Mouse (Mus musculus) C2C12 (cell line): ENCODE results near the gene Trim67. TPM values are rescaled to one million over a fixed set of nuclear protein-coding genes. Genes with fewer than 3 reads are reported as not detected.

ENCODE experiments used
- H3K27me3 ChIP-seq: one replicate; pipeline ENCODE4 v1.6.1; 2011; ENCODE audit not compliant: control insufficient read depth, insufficient read depth, insufficient read length
- H3K36me3 ChIP-seq: one replicate; pipeline ENCODE4 v1.6.1; 2011; ENCODE audit not compliant: control insufficient read depth, insufficient read depth
- H3K4me3 ChIP-seq: one replicate; pipeline ENCODE4 v1.5.1; 2011; ENCODE audit warnings: mild to moderate bottlenecking, control low read depth; ENCODE audit not compliant: poor library complexity, insufficient read depth, severe bottlenecking
- H3K79me2 ChIP-seq: one replicate; pipeline ENCODE4 v1.6.1; 2011; ENCODE audit not compliant: control insufficient read depth, insufficient read depth
- H3K79me3 ChIP-seq: one replicate; pipeline ENCODE4 v1.6.1; 2011; ENCODE audit warnings: low read depth, control low read depth
- H3ac ChIP-seq: one replicate; pipeline ENCODE3; 2011; ENCODE audit warnings: low read depth; ENCODE audit not compliant: control insufficient read depth, insufficient read length
- CEBPB ChIP-seq: IDR thresholded peaks from one replicate; pipeline ENCODE4 v1.6.1; 2011; ENCODE audit warnings: low read depth, mild to moderate bottlenecking, control low read depth, moderate library complexity
- CTCF ChIP-seq: IDR thresholded peaks from one replicate; pipeline ENCODE4 v1.5.1; 2011; ENCODE audit not compliant: control insufficient read depth, insufficient read depth, insufficient read length
- FOSL1 ChIP-seq: IDR thresholded peaks from one replicate; pipeline ENCODE4 v1.8.0; 2011; ENCODE audit warnings: mild to moderate bottlenecking, low read length; ENCODE audit not compliant: poor library complexity, insufficient read depth, severe bottlenecking
- MAX ChIP-seq: IDR thresholded peaks from one replicate; pipeline ENCODE4 v1.6.1; 2011; ENCODE audit warnings: mild to moderate bottlenecking, control low read depth
- MYOD1 ChIP-seq: IDR thresholded peaks from one replicate; pipeline ENCODE4 v1.6.1; 2011; ENCODE audit warnings: low read depth; ENCODE audit not compliant: control insufficient read depth, insufficient read length
- MYOG ChIP-seq: IDR thresholded peaks from one replicate; pipeline ENCODE4 v1.6.1; 2011; ENCODE audit not compliant: control insufficient read depth, insufficient read length; ENCODE audit errors: extremely low read depth
- USF1 ChIP-seq: IDR thresholded peaks from one replicate; pipeline ENCODE4 v1.6.1; 2011; ENCODE audit warnings: low read depth, mild to moderate bottlenecking, control low read depth, moderate library complexity
- polyA plus RNA-seq: library from polyadenylated mRNA; unstranded; fragments of >200 nt; fragmentation: generic; extraction: Trizol; gene quantifications from one replicate; pipeline ENCODE4 v1.2.1, GENCODE M21; 2012; ENCODE audit warnings: missing spikeins

The Trim67 gene
- polyA plus RNA-seq, 1 experiment = not detected

DNA sequence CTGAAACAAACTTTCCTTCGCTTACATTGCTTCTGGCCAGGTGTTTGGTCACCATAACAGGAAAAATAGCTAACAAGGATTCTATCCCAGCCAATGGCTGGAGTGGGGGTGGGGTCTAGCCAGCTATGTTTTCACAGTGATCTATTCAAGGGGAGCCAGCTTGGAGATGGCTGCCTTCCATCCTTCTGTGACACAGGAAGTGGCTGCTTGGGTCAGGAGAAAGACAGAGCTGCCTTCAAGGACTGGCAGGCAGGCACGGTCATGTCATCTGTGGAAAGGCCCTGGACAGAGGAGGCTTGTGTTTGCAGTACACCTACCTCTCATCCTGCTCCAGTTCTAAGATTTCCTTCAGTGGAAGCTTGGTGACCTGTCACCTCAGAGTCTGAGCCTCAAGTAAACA lies 20.5 kb upstream of the Trim67 start:
- H3K79me2 ChIP-seq = no peaks in the 10 kb centered on the region
- no peak overlapping the region for H3ac ChIP-seq
- peaks cover 30% of the 10 kb centered on the region for H3K27me3 ChIP-seq
- H3K4me3 ChIP-seq = no peak overlapping the region
- no peak for TF ChIP-seq FOSL1
- TF ChIP-seq MAX = no peak
- no peak for TF ChIP-seq USF1
- no peak for TF ChIP-seq MYOG
- TF ChIP-seq CEBPB = no peak
- no peak for TF ChIP-seq MYOD1
- no peak for TF ChIP-seq CTCF
- no peaks in the 10 kb centered on the region for H3K79me3 ChIP-seq
- no peaks in the 10 kb centered on the region for H3K36me3 ChIP-seq

DNA sequence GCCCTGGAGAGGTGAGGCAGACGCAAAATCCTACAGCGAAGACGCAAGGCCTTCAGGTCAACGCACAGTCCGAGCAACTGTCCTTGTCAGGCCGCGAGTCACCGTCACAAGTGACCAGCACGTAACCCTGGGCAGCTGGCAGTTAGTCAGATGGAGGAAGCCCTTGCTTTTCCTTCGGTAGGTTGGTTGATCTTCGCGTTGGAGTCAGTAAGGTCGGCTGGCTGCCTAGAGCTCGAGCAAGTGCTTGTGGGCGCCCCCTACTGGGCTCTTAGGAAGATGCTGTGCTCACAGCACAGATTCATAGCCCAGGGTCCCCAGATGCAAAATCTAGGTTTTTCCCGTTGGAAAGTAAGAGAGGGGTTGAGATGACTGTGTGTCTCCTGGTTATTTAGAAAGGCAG lies 17.2 kb upstream of the Trim67 start:
- Histone ChIP-seq H3K79me2 (no peaks in the 10 kb centered on the region), H3ac (no peak overlapping the region), H3K4me3 (no peak overlapping the region), H3K79me3 (no peaks in the 10 kb centered on the region), H3K27me3 (peaks cover 42% of the 10 kb centered on the region), H3K36me3 (no peaks in the 10 kb centered on the region)
- TF ChIP-seq CEBPB (no peak), CTCF (peak; percentile 39), FOSL1 (no peak), MYOD1 (no peak)

DNA sequence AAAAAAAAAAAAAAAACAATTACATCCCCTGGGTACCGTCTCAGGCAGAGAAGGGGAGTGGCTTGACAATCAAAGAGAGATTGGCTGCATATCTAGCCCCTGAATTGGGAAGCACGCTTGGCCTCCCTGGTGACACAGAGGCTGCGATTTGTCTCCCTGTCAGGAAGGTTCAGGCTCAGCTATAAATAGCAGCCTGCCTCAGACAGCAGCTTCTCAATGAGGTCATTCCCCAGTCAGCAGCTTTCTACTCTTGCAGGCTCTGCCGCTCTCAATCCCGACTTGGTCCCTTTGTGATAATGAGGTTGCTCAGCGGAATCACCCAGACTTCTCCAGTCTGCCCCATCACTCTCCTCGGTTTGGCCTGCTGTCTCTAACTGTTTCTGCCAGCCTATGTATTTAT lies 12.7 kb upstream of the Trim67 start:
- Histone ChIP-seq H3K4me3 (no peak overlapping the region), H3K27me3 (peaks cover 28% of the 10 kb centered on the region), H3K79me2 (no peaks in the 10 kb centered on the region), H3ac (no peak overlapping the region), H3K79me3 (no peaks in the 10 kb centered on the region), H3K36me3 (no peaks in the 10 kb centered on the region)
- TF ChIP-seq MYOG (no peak), MAX (no peak), USF1 (no peak), FOSL1 (no peak), CEBPB (no peak), CTCF (no peak), MYOD1 (no peak)

DNA sequence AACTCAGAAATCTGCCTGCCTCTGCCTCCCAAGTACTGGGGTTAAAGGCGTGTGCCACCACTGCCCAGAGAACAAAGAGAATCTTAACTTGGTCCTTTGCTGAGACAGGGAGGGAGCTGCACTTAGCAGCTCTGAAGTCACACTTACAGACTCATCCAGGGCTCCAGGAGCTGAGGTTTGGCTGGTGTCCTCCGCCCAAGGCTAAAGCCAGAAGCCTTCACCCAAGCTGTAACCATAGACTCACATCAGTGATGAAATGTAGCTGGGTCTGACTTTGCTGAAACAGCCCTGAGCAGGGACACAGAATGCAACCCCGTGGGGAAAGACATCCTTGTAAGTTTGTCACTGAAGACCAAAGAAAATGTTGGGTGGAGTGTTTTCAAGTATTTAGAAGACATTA lies 10.5 kb upstream of the Trim67 start:
- Histone ChIP-seq H3K79me3 (no peaks in the 10 kb centered on the region), H3K36me3 (no peaks in the 10 kb centered on the region), H3K27me3 (peaks cover 27% of the 10 kb centered on the region), H3ac (no peak overlapping the region), H3K79me2 (no peaks in the 10 kb centered on the region), H3K4me3 (no peak overlapping the region)
- TF ChIP-seq MAX = no peak
- no peak for TF ChIP-seq CTCF
- no peak for TF ChIP-seq USF1
- TF ChIP-seq MYOG = no peak
- TF ChIP-seq FOSL1 = no peak
- no peak for TF ChIP-seq CEBPB
- TF ChIP-seq MYOD1 = no peak

DNA sequence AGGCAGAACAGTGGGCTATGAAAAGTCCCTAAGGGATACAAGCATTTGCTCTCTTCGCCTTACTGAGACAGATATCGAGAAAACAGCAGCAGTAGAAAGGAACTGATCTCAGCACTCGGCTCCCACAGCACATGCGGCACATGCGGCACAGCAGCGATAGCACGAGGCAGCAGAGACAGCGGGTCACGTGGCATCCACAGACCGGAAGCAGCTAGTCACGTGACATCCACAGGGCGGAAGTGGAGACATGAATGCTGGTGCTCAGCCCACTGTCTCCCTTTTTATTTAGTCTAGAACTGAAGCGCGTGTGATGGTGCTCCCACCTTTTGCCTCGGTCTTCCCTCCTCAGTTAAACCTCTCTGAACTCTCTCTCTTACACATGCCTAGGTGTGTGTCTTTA lies 9.7 kb upstream of the Trim67 start:
- H3K4me3 ChIP-seq = no peak overlapping the region
- H3K79me2 ChIP-seq = no peaks in the 10 kb centered on the region
- no peaks in the 10 kb centered on the region for H3K79me3 ChIP-seq
- TF ChIP-seq USF1 = peak; percentile 77
- TF ChIP-seq MYOD1 = no peak
- no peak for TF ChIP-seq CTCF
- no peak for TF ChIP-seq MAX
- no peak for TF ChIP-seq CEBPB
- no peak for TF ChIP-seq FOSL1
- TF ChIP-seq MYOG = no peak
- H3K36me3 ChIP-seq = no peaks in the 10 kb centered on the region
- peaks cover 27% of the 10 kb centered on the region for H3K27me3 ChIP-seq
- H3ac ChIP-seq = no peak overlapping the region

DNA sequence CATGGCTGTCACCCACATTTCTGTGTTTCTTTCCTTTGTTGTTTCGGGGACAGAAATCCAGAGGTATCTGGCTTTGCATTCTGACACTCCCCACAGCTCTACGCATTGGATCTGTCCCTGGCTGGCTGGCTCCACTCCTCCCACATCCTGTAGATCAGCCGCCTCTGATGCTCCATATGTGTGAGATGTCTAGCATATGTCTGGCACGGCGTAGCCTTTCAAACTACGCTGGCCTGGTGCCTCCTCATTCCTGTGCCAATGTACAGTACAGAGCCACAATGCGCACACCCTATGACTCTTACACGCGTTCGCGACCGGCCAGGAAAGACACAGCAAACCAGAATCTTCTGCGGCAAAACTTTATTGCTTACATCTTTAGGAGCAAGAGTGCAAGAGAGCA lies 8.3 kb upstream of the Trim67 start:
- Histone ChIP-seq H3K4me3 (no peak overlapping the region), H3K36me3 (no peaks in the 10 kb centered on the region), H3K79me2 (no peaks in the 10 kb centered on the region), H3K79me3 (no peaks in the 10 kb centered on the region), H3K27me3 (peaks cover 30% of the 10 kb centered on the region), H3ac (no peak overlapping the region)
- TF ChIP-seq MAX = no peak
- TF ChIP-seq FOSL1 = no peak
- TF ChIP-seq CTCF = no peak
- no peak for TF ChIP-seq MYOG
- TF ChIP-seq MYOD1 = no peak
- TF ChIP-seq CEBPB = no peak
- TF ChIP-seq USF1 = no peak
